Mouse (Mus musculus) thymus, adult 2 months (tissue): ENCODE measurements around the gene Omp.

Source experiments
- CTCF ChIP-seq: fragments of 200-500 bp; IDR thresholded peaks from 2 replicates; pipeline ENCODE4 v1.5.1; 2012; ENCODE audit warnings: mild to moderate bottlenecking, control low read depth, low read length, moderate library complexity, borderline replicate concordance; ENCODE audit not compliant: control insufficient read depth, poor library complexity, insufficient read depth; ENCODE audit errors: extremely low read depth
- POLR2A ChIP-seq: fragments of 200-500 bp; IDR thresholded peaks from 2 replicates; pipeline ENCODE4 v1.6.1; 2012; ENCODE audit warnings: mild to moderate bottlenecking, low read length, control low read depth, moderate library complexity; ENCODE audit not compliant: control insufficient read depth, poor library complexity, insufficient read depth; ENCODE audit errors: extremely low read depth

DNA sequence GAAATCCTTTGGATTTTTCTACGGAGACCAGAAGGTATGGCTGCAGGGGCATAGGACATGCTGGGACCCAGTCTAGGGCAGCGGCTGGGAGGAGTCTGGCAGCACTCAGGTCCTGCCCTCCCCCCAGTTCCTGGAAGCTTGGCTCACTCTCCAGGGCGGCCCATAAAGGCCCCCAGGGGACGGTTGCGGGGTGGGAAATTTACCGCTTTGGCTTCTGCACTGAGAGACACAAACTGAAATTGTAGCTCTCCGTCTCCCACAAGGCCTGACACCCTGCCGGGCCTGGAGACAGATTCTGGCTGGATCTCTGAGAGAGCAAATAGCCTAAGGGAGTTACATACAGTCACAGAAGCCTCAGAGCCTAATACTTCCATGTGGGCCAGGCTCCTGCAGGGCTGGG lies 7.1 kb upstream of the Omp start:
- no peak for TF ChIP-seq POLR2A
- no peak for TF ChIP-seq CTCF
